Mouse (Mus musculus) CD4-positive naive resting alpha-beta T cell, adult 76 days (primary cell): Measurements from ENCODE around the gene Trove2. TPM values are rescaled to one million over a fixed set of nuclear protein-coding genes. Genes with fewer than 3 reads are reported as not detected.

ENCODE experiments used
- total RNA-seq: library from RNA; stranded (reverse); gene quantifications from one replicate; pipeline ENCODE4 v1.2.4, GENCODE M21; 2023

Gene Trove2
- total RNA-seq, result 2.6 TPM

GRCm38 (mm10) chr1:143776446-143777411, at the start of gene Trove2, which contains the start of gene Uchl5:
Trove2 (minus strand) TSS chr1:143777068.
Uchl5 (plus strand) TSS chr1:143777272.

GRCm38 (mm10) chr1:143716038-143716437, 60.8 kb downstream of the Trove2 start, which contains the start of gene Glrx2:
Glrx2 (plus strand) TSS chr1:143716338.

GRCm38 (mm10) chr1:143702741-143703262, 74.1 kb downstream of the Trove2 start, which contains the start of gene Cdc73:
Cdc73 (minus strand) TSS chr1:143702893.

Other genes with a start within 250 kb of the Trove2 start
- gene B3galt2, start 136.4 kb downstream of the Trove2 start, total RNA-seq, result not detected
- 118 TPM for gene Cdc73, start 74.2 kb downstream of the Trove2 start, total RNA-seq
- 37.5 TPM for gene Glrx2, start 60.7 kb downstream of the Trove2 start, total RNA-seq
- 26.8 TPM for gene Uchl5, start 204 bp upstream of the Trove2 start, total RNA-seq
- 335 TPM for gene Rgs2, start 227.1 kb upstream of the Trove2 start, total RNA-seq